Mouse (Mus musculus): ENCODE measurements at regions not wholly inside any gene's neighbourhood (a gene's known extent, or its start where the extent isn't known, plus 50 kb on each side); places are given as distances from the start of the nearest gene placed in this dataset.

DNA sequence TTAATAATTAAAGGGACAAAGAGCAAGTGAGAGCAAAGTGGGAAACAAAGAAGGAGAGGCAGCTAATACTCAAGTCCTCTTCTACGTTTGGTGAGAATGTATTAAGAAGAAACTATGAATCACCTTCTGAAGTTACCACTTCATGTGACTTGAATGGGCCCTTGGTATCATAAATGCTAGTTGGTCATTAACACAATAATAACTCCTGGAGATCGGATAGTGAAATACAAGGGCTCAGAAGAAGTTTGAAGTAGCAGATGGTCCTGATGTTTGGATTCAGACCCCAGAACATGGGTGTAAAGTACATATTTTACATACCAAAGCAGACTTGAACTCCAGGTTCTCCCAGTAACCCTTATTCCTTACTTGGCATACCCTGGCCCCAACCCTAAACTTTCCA is 535.4 kb upstream of the Cntnap5b start:
- DNase-seq (ENCODE audit: extremely low spot score in 1 of 2, low spot score in 1 of 2), result no peak

GRCm38 (mm10) chr1:99285612-99286011 is 487.0 kb upstream of the Cntnap5b start:
- peak; percentile 10 to 36 for DNase-seq (ENCODE audit: extremely low spot score in 1 of 2, low spot score in 1 of 2)

GRCm38 (mm10) chr1:99287834-99288233 is 484.7 kb upstream of the Cntnap5b start:
- DNase-seq (ENCODE audit: extremely low spot score in 1 of 2, low spot score in 1 of 2), result no peak

DNA sequence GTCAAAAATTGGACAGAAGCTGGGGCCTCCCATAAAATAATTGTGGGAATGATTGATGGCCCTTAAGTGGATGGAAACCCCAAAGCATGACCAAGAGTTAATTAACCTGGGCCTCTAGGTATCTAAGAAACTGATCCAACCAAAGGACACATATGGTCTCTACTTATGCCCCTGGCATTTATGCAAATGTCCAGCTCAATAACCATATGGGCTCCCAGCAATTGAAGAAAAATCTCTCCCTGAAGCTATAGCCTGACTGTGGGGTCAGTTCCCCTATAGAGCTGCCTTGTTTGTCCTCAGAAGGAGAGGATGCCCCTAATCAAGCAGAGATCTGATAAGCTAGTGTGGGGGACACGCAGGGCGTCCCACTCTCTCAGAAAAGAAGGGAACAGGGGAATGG is 473.4 kb upstream of the Cntnap5b start:
- DNase-seq (ENCODE audit: extremely low spot score in 1 of 2, low spot score in 1 of 2), result no peak

DNA sequence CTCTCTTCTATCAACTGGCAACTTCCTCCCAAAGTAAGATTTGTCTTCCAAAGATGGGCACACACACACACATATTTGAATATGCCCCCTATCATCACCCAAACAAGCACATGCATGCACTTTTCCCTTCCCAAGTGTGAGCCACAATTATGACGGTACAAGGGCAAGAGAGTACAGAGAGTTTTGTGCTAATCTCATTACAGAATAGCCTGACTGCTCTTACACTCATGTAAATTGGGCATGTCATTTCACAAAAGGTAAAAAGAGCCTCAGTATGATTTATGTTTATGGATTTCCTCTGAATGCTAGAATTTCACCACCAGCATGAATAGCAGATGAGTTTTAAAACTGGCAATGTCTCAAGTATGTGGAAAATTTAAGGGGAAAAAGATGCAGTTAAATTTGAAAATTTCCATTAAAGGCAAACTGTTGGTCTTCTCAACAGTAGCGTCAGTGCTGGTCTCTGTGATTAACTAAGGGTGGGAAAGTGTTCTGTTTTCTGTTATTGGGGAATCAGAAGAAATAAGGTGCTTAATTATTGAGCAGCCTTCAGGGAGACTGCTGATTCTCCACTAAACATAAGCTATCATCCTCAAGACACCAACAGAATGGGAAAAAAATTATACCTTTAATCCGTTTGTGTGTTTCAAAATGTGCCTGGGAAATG is 455.4 kb upstream of the Cntnap5b start:
- no peak for DNase-seq (ENCODE audit: extremely low spot score in 1 of 2, low spot score in 1 of 2)

DNA sequence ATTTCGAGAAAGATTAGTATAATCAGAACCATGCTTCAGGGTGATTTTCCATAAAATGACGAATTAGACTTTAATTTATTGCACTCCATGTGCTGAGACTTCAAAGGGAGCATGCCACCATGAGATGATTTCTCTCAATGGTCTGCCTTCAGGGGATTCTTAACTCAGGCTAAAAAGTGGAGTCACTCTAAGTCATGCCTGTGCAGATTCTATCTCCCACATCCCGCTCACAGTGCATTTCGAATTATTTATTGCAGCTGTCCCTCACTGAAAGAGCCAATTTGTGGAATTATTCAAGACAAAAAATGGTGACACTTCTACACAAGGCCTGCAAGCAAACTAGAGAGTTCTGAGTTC is 454.9 kb upstream of the Cntnap5b start:
- DNase-seq (ENCODE audit: extremely low spot score in 1 of 2, low spot score in 1 of 2), result no peak

All from frontal cortex, adult 2 months (tissue).